Mouse (Mus musculus) heart, adult 2 months (tissue): ENCODE data around the gene Naa25.

Source experiments
- CTCF ChIP-seq: fragments of 200-600 bp; IDR thresholded peaks from 2 replicates; pipeline ENCODE4 v1.8.1; 2022; ENCODE audit warnings: antibody characterized with exemption, mild to moderate bottlenecking, moderate library complexity
- EP300 ChIP-seq: fragments of 200-500 bp; IDR thresholded peaks from 2 replicates; pipeline ENCODE4 v1.6.1; 2011; ENCODE audit warnings: low read depth, low read length, control low read depth; ENCODE audit not compliant: insufficient read depth
- POLR2A ChIP-seq: fragments of 200-500 bp; IDR thresholded peaks from 2 replicates; pipeline ENCODE4 v1.6.1; 2011; ENCODE audit warnings: mild to moderate bottlenecking, low read depth, low read length, control low read depth; ENCODE audit not compliant: insufficient read depth

- TF ChIP-seq CTCF (no peak), EP300 (no peak), POLR2A (no peak)
Observed at GRCm38 (mm10) chr5:121462967-121463366, 65.2 kb downstream of the Naa25 start.
